Mouse (Mus musculus) heart, postnatal 0 days (tissue): ENCODE data around the gene Trio. TPM values are rescaled to one million over a fixed set of nuclear protein-coding genes. Genes with fewer than 3 reads are reported as not detected.
A peak's percentile ranks its signal among the peaks of the same experiment; 100 is the strongest.

Experiments used
- ATAC-seq: fragments of 200-750 bp; cut with Nextera tagmentation; 2 replicates; pipeline ENCODE4 v1.8.0; 2017; ENCODE audit warnings: low read depth, moderate number of reproducible peaks, moderate library complexity; ENCODE audit not compliant: insufficient read depth
- DNase-seq: peaks from one replicate; pipeline ENCODE4 v3.0.0-alpha.2; 2016; ENCODE audit warnings: low spot score
- H3K27ac ChIP-seq: fragments of 300-500 bp; sonication (generic); 2 replicates; pipeline ENCODE4 v1.5.1; 2014; ENCODE audit warnings: low read depth, mild to moderate bottlenecking
- H3K27me3 ChIP-seq: fragments of 300-500 bp; sonication (generic); 2 replicates; pipeline ENCODE4 v1.6.1; 2014; ENCODE audit warnings: low read length, mixed read lengths; ENCODE audit not compliant: control insufficient read depth, insufficient read depth
- H3K36me3 ChIP-seq: fragments of 300-500 bp; sonication (generic); replicated peaks from 2 replicates; pipeline ENCODE4 v1.6.1; 2014; ENCODE audit warnings: low read length, mixed read lengths; ENCODE audit not compliant: control insufficient read depth, insufficient read depth
- H3K4me1 ChIP-seq: fragments of 300-500 bp; sonication (generic); 2 replicates; pipeline ENCODE4 v1.6.1; 2014; ENCODE audit warnings: antibody characterized with exemption; ENCODE audit not compliant: control insufficient read depth, insufficient read depth
- H3K4me2 ChIP-seq: fragments of 300-500 bp; sonication (generic); 2 replicates; pipeline ENCODE4 v1.6.1; 2014; ENCODE audit warnings: low read depth, mild to moderate bottlenecking, low read length, moderate library complexity
- H3K4me3 ChIP-seq: fragments of 300-500 bp; sonication (generic); 2 replicates; pipeline ENCODE4 v1.5.1; 2014; ENCODE audit warnings: low read depth, low read length
- H3K9ac ChIP-seq: fragments of 300-500 bp; sonication (generic); replicated peaks from 2 replicates; pipeline ENCODE4 v1.6.1; 2014; ENCODE audit warnings: low read depth, low read length, mixed read lengths
- H3K9me3 ChIP-seq: fragments of 300-500 bp; sonication (generic); replicated peaks from 2 replicates; pipeline ENCODE4 v1.6.1; 2016; ENCODE audit warnings: low read length; ENCODE audit not compliant: control insufficient read depth
- CTCF ChIP-seq: IDR thresholded peaks from 2 replicates; pipeline ENCODE4 v1.5.1; 2016; ENCODE audit warnings: antibody characterized with exemption, control low read depth, low read depth
- EP300 ChIP-seq: IDR thresholded peaks from 2 replicates; pipeline ENCODE4 v1.6.1; 2016; ENCODE audit warnings: antibody characterized with exemption, low read depth
- WGBS: fragments of 180-500 bp; shearing (Covaris S2); extraction: QIAGEN DNeasy Blood & Tissue Kit; methylation state at CpG from one replicate; pipeline ENCODE4 v1.1.7; 2014; 5-methylcytosine and 5-hydroxymethylcytosine counted together
- polyA plus RNA-seq: library from polyadenylated mRNA; unstranded; fragments of >200 nt; fragmentation: Nextera tagmentation; extraction: Ambion mirVana; gene quantifications from 2 replicates; pipeline ENCODE4 v1.2.1, GENCODE M21; 2015
- total RNA-seq: library from RNA; depleted of rRNA; stranded (reverse); fragments of >200 nt; gene quantifications from 2 replicates; pipeline ENCODE4 v1.2.3, GENCODE M21; 2014; ENCODE audit warnings: low replicate concordance

The Trio gene
- total and polyA plus RNA-seq, 2 experiments from 2014 or later: 10.1 to 77.2 TPM

DNA sequence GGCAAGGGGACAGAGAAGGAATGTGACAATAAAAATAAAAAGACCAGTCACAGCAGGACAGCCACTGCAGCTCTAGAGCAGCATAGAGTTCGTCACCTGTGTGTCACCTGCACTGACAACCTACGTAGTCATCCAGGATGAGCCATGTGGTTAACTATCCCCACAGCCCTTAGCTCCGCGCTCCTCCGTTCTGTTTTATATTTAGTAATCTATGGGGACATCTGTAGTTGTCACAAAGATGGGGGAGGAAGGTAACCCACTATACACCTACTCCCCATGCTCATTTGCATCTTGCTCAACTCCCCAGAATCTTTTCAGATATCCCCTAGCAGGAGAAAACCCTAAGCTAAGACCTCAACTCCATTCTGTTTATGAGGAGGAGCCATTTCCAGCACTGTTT is 71.3 kb downstream of the Trio start:
- Histone ChIP-seq H3K9me3 (no peaks in the 10 kb centered on the region), H3K4me2 (no peak overlapping the region), H3K36me3 (no peaks in the 10 kb centered on the region), H3K4me1 (peaks cover 29% of the 10 kb centered on the region), H3K9ac (no peak overlapping the region), H3K27ac (no peak overlapping the region), H3K27me3 (no peaks in the 10 kb centered on the region), H3K4me3 (no peak overlapping the region)
- TF ChIP-seq EP300: no peak
- TF ChIP-seq CTCF: no peak
- DNase-seq (no peak), ATAC-seq (no peak)
- WGBS: 85% methylated on average over 5 of the region's 5 CpGs

DNA sequence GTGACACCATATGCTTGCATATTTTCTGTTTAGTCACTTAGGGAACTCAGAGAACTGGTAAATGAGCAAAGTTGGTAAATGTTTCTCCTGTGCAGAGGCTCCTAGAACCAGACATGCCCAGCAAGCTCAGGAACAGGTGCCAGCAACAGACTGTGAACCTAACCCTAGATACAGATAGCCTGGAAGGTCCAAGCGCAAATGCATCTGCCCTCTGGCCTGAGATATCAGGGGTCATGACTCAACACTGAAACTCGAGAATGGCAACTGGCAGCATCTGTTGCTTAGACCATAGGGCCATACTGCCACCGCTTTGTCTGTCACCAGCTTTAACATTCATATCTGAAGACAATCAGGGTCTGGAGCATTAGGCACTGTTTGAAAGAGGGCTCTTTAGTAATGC is 72.1 kb downstream of the Trio start:
- Histone ChIP-seq H3K27ac (no peak overlapping the region), H3K9me3 (no peaks in the 10 kb centered on the region), H3K27me3 (no peaks in the 10 kb centered on the region), H3K4me2 (no peak overlapping the region), H3K4me1 (peaks cover 29% of the 10 kb centered on the region), H3K4me3 (no peak overlapping the region), H3K9ac (no peak overlapping the region), H3K36me3 (no peaks in the 10 kb centered on the region)
- ATAC-seq (no peak), DNase-seq (no peak)
- 55% methylated on average over 3 of the region's 3 CpGs for WGBS
- TF ChIP-seq EP300: no peak
- TF ChIP-seq CTCF: no peak

DNA sequence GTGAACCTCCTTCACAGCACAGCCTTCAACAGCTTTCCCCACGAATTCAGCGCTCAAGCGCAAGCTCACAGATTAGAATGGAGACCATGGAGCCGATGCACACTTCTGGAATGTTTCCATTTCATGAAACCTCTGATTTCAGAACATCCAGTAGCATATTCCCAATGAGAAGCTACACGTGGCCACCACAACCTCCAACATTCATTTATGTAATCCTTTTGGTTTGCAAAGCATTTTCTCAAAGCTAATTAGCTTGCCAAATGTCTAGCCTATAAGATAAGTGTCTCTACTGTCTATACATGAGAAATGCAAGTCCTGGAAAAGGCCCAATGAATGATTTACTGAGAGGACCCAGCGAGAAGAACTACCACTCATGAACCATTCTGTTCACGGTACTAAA is 74.5 kb downstream of the Trio start:
- Histone ChIP-seq H3K27me3 (no peaks in the 10 kb centered on the region), H3K4me1 (peaks cover 20% of the 10 kb centered on the region; the same call in 1 of the 2 replicates), H3K4me3 (no peak overlapping the region), H3K9ac (no peak overlapping the region), H3K27ac (no peak overlapping the region), H3K9me3 (no peaks in the 10 kb centered on the region), H3K4me2 (no peak overlapping the region), H3K36me3 (no peaks in the 10 kb centered on the region)
- no peak for TF ChIP-seq CTCF
- no peak for TF ChIP-seq EP300
- 75% methylated on average over 7 of the region's 7 CpGs for WGBS
- no peak for ATAC-seq
- no peak for DNase-seq

DNA sequence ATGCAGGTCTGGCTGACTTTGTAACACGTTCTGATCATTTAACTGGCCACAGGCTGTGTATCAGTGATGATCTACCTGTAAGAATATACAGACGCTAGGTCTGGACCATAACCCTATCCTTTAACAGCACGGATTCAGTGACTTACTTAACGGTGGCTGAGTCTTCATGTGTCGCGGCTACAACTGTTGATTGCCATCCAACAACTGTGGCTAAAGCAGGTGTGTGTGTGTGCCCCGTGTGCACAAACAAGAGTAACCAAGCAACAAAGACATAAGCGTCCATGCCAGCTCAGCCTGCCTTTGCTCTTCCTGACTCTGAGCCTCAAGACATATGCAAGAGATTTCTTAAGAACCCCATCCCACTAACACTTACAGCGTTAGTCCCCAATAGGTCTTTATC is 76.5 kb downstream of the Trio start:
- peaks cover 18% of the 10 kb centered on the region; the same call in 1 of the 2 replicates for H3K4me1 ChIP-seq
- ATAC-seq: no peak

DNA sequence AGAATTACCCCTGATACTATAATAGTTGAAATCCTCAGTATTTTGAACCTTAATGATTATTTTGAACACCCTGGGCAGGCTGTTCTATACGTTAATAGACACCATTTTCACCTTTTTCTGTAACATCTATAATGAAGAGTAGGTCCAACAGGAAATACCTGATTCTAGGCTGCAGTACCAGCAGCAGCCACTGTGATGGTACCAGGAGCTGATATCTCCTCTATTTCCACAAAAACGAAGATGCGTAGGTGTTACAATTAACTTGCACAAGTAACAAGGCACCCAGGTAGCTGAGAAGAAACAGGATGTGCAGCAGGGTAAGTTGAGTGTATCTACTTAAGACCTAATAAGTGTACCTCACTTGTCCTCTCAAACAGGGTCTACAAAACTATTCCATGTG is 77.8 kb downstream of the Trio start:
- peak; percentile 10; the same call in 1 of the 2 replicates for TF ChIP-seq CTCF
- TF ChIP-seq EP300: no peak
- no peaks in the 10 kb centered on the region for H3K27me3 ChIP-seq
- peaks cover 26% of the 10 kb centered on the region for H3K4me1 ChIP-seq
- no peak overlapping the region for H3K4me3 ChIP-seq
- no peaks in the 10 kb centered on the region for H3K9me3 ChIP-seq
- no peak overlapping the region for H3K9ac ChIP-seq
- ATAC-seq: no peak
- 88% methylated on average over 3 of the region's 3 CpGs for WGBS
- no peak overlapping the region for H3K4me2 ChIP-seq
- DNase-seq: no peak
- H3K36me3 ChIP-seq: no peaks in the 10 kb centered on the region
- no peak overlapping the region for H3K27ac ChIP-seq

More for the DNA sequence above, 76.5 kb downstream of the Trio start:
- no peaks in the 10 kb centered on the region for H3K36me3 ChIP-seq
- no peak overlapping the region for H3K27ac ChIP-seq
- WGBS: 89% methylated on average over 9 of the region's 9 CpGs
- H3K9me3 ChIP-seq: no peaks in the 10 kb centered on the region
- no peak for DNase-seq
- TF ChIP-seq CTCF (no peak), EP300 (no peak)
- no peak overlapping the region for H3K4me2 ChIP-seq
- H3K27me3 ChIP-seq: no peaks in the 10 kb centered on the region
- no peak overlapping the region for H3K9ac ChIP-seq
- no peak overlapping the region for H3K4me3 ChIP-seq

DNA sequence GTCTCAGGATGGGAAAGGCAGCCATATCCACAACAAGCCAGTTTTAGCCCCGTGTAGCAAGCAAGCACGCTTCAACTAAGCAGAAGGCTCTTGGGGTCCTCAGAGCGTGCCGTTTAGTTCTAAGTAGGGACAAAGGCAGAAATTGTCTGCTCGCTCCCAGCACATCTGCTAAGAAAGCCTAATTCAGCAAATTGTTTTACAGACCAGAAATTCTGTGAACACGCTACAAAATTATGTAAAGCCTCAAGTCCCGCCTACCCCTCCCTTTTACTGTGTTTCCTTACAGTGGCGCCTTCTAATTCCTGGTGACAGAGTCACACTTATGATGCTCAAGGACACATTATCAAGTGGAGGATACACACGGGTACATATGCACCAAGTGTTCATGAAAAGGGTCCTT is 80.1 kb downstream of the Trio start:
- ATAC-seq (no peak), DNase-seq (no peak)
- no peaks in the 10 kb centered on the region for H3K36me3 ChIP-seq
- no peaks in the 10 kb centered on the region for H3K27me3 ChIP-seq
- no peak overlapping the region for H3K27ac ChIP-seq
- H3K9me3 ChIP-seq: no peaks in the 10 kb centered on the region
- H3K4me3 ChIP-seq: no peak overlapping the region
- H3K9ac ChIP-seq: no peak overlapping the region
- peaks cover 48% of the 10 kb centered on the region for H3K4me1 ChIP-seq
- TF ChIP-seq CTCF: no peak
- no peak for TF ChIP-seq EP300
- WGBS: 67% methylated on average over 9 of the region's 9 CpGs
- no peak overlapping the region for H3K4me2 ChIP-seq
